Mouse (Mus musculus) skeletal muscle tissue, adult 2 months (tissue): ENCODE results near the gene C2.
A peak's percentile ranks its signal among the peaks of the same experiment; 100 is the strongest.
"Not testable (repeated sequence)": the region's sequence is repeated elsewhere in the genome, so short reads cannot be mapped to it uniquely, and the experiment has no call there.

Experiments
- DNase-seq: peaks from one replicate; pipeline ENCODE4 v3.0.0-alpha.2; 2012; ENCODE audit warnings: low read depth, low spot score

C2 gene

GRCm38 (mm10) chr17:34911945-34912351 lies 13.9 kb upstream of the C2 start:
- DNase-seq = peak; percentile 64

GRCm38 (mm10) chr17:34910982-34911381 lies 12.9 kb upstream of the C2 start:
- no peak for DNase-seq

GRCm38 (mm10) chr17:34902895-34903294 lies 4.8 kb upstream of the C2 start:
- DNase-seq = no peak

- DNase-seq = not testable (repeated sequence)
Observed at GRCm38 (mm10) chr17:34901948-34902347, 3.9 kb upstream of the C2 start.

GRCm38 (mm10) chr17:34900826-34901225 lies 2.8 kb upstream of the C2 start:
- DNase-seq = not testable (repeated sequence)

GRCm38 (mm10) chr17:34899890-34900243 lies 1.8 kb upstream of the C2 start:
- DNase-seq = no peak

GRCm38 (mm10) chr17:34899053-34899889 lies 1.2 kb upstream of the C2 start:
- DNase-seq = no peak

GRCm38 (mm10) chr17:34898706-34899052 lies 614 bp upstream of the C2 start:
- no peak for DNase-seq

- no peak for DNase-seq
Observed at GRCm38 (mm10) chr17:34897373-34898159, 499 bp downstream of the C2 start.

GRCm38 (mm10) chr17:34896366-34896765 lies 1.7 kb downstream of the C2 start:
- DNase-seq = no peak

GRCm38 (mm10) chr17:34895724-34896123 lies 2.3 kb downstream of the C2 start:
- no peak for DNase-seq

- no peak for DNase-seq
Observed at GRCm38 (mm10) chr17:34894801-34895530, 3.1 kb downstream of the C2 start.

- peak; percentile 95 for DNase-seq
Observed at GRCm38 (mm10) chr17:34894074-34894597, 3.9 kb downstream of the C2 start.

- no peak for DNase-seq
Observed at GRCm38 (mm10) chr17:34893072-34893824, 4.8 kb downstream of the C2 start.

- DNase-seq = no peak
Observed at GRCm38 (mm10) chr17:34891377-34891776, 6.7 kb downstream of the C2 start.

GRCm38 (mm10) chr17:34890074-34890743 lies 7.9 kb downstream of the C2 start:
- no peak for DNase-seq

GRCm38 (mm10) chr17:34887942-34888341 lies 10.1 kb downstream of the C2 start:
- no peak for DNase-seq

- DNase-seq = no peak
Observed at GRCm38 (mm10) chr17:34885615-34886014, 12.4 kb downstream of the C2 start.

- no peak for DNase-seq
Observed at GRCm38 (mm10) chr17:34884704-34885103, 13.4 kb downstream of the C2 start.

GRCm38 (mm10) chr17:34883332-34883731 lies 14.7 kb downstream of the C2 start:
- no peak for DNase-seq
